In the genomic region with DNA sequence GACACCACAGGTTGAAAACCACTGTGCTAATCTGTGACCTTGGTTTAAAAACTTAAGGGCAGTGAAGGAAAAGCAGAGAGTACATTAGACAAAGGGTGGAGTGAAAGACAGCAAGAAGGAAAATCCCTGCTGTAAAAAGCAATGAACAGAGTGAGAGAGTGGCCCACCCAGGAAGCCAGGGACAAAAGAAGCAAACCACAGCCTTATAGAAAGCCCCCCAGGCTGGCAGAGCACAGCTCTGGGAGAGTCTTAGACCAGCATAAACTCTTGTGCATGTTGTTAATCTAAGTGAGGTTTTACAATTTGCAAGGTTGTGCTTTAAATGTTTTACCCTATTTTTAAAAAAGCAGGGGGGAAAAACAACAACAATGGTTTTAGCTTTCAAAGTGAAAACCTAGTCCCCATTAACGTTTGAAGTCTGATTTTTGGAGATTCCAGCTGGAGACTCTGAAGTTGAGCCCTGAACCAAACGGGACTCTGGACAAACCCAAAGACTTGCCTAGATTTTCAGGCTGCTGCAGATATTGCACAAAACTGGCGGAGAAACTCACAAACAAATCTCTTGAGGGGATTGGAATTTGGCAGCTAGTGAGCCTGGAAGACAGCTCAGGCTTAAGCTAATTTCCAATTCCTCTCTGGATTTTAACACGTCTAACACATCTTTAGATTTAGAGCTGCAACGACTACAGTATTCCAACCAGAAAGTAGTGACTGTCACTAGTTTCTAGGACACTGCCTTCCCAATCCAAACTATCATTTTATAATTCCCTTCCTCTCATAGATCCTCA, we compare ENCODE assay signal across 13 mouse cellular contexts.
DNase-seq lines count a peak whose midpoint lies in the region; ATAC-seq lines count a peak whose summit lies in the region.
"Had no signal": no experiment of that assay in that cellular context is flagged by ENCODE, and none has a peak within 500 bp of the region (broad histone marks: within the 10 kb centered on the region; RNA-seq: fewer than 3 reads in every experiment).

No protein-coding gene starts in this region.

- H3K9me3 ChIP-seq in heart, embryonic 12.5 days (replicated peaks) = no peaks in the 10 kb centered on the region
- no peaks in the 10 kb centered on the region for H3K9me3 ChIP-seq in midbrain, embryonic 14.5 days (ENCODE audit: control insufficient read depth, low read length)
- no peaks in the 10 kb centered on the region for H3K9me3 ChIP-seq in midbrain, embryonic 16.5 days (replicated peaks; ENCODE audit: control insufficient read depth, low read length, poor library complexity, severe bottlenecking)
- H3K9me3 ChIP-seq in forebrain, embryonic 15.5 days = no peaks in the 10 kb centered on the region
- H3K9me3 ChIP-seq: kidney, embryonic 15.5 days; limb, embryonic 15.5 days; neural tube, embryonic 12.5 days had no signal

- peak; percentile 71 for DNase-seq in heart, adult 8-10 months (ENCODE audit: low spot score)
- DNase-seq in midbrain, embryonic 14.5 days = peak; percentile 37
- peak; percentile 2 for DNase-seq in heart, postnatal 25 days (ENCODE audit: low spot score)
- DNase-seq: layer of hippocampus, postnatal 36 days; right cerebral cortex, adult 18-20 months had no signal

- H3K4me2 ChIP-seq in heart, embryonic 12.5 days = no peak overlapping the region
- no peak overlapping the region for H3K4me2 ChIP-seq in midbrain, embryonic 14.5 days (ENCODE audit: low read length)
- no peak overlapping the region for H3K4me2 ChIP-seq in midbrain, embryonic 16.5 days (ENCODE audit: low read length)
- no peak overlapping the region for H3K4me2 ChIP-seq in forebrain, embryonic 15.5 days (replicated peaks)
- H3K4me2 ChIP-seq: kidney, embryonic 15.5 days; limb, embryonic 15.5 days; neural tube, embryonic 12.5 days had no signal

- ATAC-seq in heart, embryonic 12.5 days (ENCODE audit: insufficient number of reproducible peaks, low FRiP score) = no peak
- no peak for ATAC-seq in midbrain, embryonic 14.5 days (ENCODE audit: low FRiP score, low TSS enrichment)
- ATAC-seq in midbrain, embryonic 16.5 days = no peak
- peak; percentile 35; the same call in 1 of the 2 replicates for ATAC-seq in forebrain, embryonic 15.5 days (replicated peaks)
- no peak for ATAC-seq in megakaryocyte-erythroid progenitor cell, adult 5-6 weeks (replicated peaks; ENCODE audit: low FRiP score, low TSS enrichment, poor library complexity, severe bottlenecking)
- ATAC-seq in erythroblast, adult 5-6 weeks (replicated peaks; ENCODE audit: low FRiP score, poor library complexity, severe bottlenecking) = no peak

- no peaks in the 10 kb centered on the region for H3K36me3 ChIP-seq in heart, embryonic 12.5 days
- no peaks in the 10 kb centered on the region for H3K36me3 ChIP-seq in midbrain, embryonic 14.5 days (ENCODE audit: control insufficient read depth, insufficient read depth, low read length)
- no peaks in the 10 kb centered on the region for H3K36me3 ChIP-seq in midbrain, embryonic 16.5 days (ENCODE audit: control insufficient read depth, insufficient read depth, low read length)
- no peaks in the 10 kb centered on the region for H3K36me3 ChIP-seq in forebrain, embryonic 15.5 days
- H3K36me3 ChIP-seq: kidney, embryonic 15.5 days; limb, embryonic 15.5 days; neural tube, embryonic 12.5 days had no signal

- WGBS in heart, embryonic 12.5 days = 42% methylated on average over 5 of the region's 5 CpGs
- WGBS in midbrain, embryonic 14.5 days = 17% methylated on average over 5 of the region's 5 CpGs
- 14% methylated on average over 5 of the region's 5 CpGs for WGBS in midbrain, embryonic 16.5 days
- WGBS in forebrain, embryonic 15.5 days = 23% methylated on average over 5 of the region's 5 CpGs

- H3K27ac ChIP-seq in heart, embryonic 12.5 days (ENCODE audit: poor library complexity, severe bottlenecking) = no peak overlapping the region
- no peak overlapping the region for H3K27ac ChIP-seq in midbrain, embryonic 14.5 days (replicated peaks; ENCODE audit: low read depth, low read length)
- H3K27ac ChIP-seq in midbrain, embryonic 16.5 days (ENCODE audit: low read length) = no peak overlapping the region
- H3K27ac ChIP-seq in forebrain, embryonic 15.5 days (replicated peaks) = peak overlapping the region; percentile 69
- H3K27ac ChIP-seq: kidney, embryonic 15.5 days; limb, embryonic 15.5 days; neural tube, embryonic 12.5 days had no signal

- no peaks in the 10 kb centered on the region for H3K27me3 ChIP-seq in heart, embryonic 12.5 days (replicated peaks)
- no peaks in the 10 kb centered on the region for H3K27me3 ChIP-seq in midbrain, embryonic 14.5 days (ENCODE audit: control insufficient read depth, insufficient read depth, low read length)
- no peaks in the 10 kb centered on the region for H3K27me3 ChIP-seq in midbrain, embryonic 16.5 days (ENCODE audit: control insufficient read depth, insufficient read depth, low read depth, low read length)
- no peaks in the 10 kb centered on the region for H3K27me3 ChIP-seq in forebrain, embryonic 15.5 days
- H3K27me3 ChIP-seq: kidney, embryonic 15.5 days; neural tube, embryonic 12.5 days had no signal

- no peak overlapping the region for H3K9ac ChIP-seq in heart, embryonic 12.5 days
- no peak overlapping the region for H3K9ac ChIP-seq in midbrain, embryonic 14.5 days (replicated peaks; ENCODE audit: low read length)
- no peak overlapping the region for H3K9ac ChIP-seq in midbrain, embryonic 16.5 days (ENCODE audit: low read depth, low read length)
- no peak overlapping the region for H3K9ac ChIP-seq in forebrain, embryonic 15.5 days (replicated peaks)
- H3K9ac ChIP-seq: kidney, embryonic 15.5 days; limb, embryonic 15.5 days; neural tube, embryonic 12.5 days had no signal

- 0 out of 2 replicates have a peak, but pooled peaks cover 5% of the 10 kb centered on the region for H3K4me1 ChIP-seq in heart, embryonic 12.5 days (replicated peaks)
- H3K4me1 ChIP-seq in midbrain, embryonic 14.5 days (ENCODE audit: control insufficient read depth, insufficient read depth, low read length) = peaks cover 7% of the 10 kb centered on the region; the same call in 1 of the 2 replicates
- peaks cover 4% of the 10 kb centered on the region; the same call in 1 of the 2 replicates for H3K4me1 ChIP-seq in midbrain, embryonic 16.5 days (ENCODE audit: control insufficient read depth, insufficient read depth, low read length)
- H3K4me1 ChIP-seq in forebrain, embryonic 15.5 days = peaks cover 13% of the 10 kb centered on the region; the same call in 1 of the 2 replicates
- H3K4me1 ChIP-seq: kidney, embryonic 15.5 days; neural tube, embryonic 12.5 days had no signal

- no peak overlapping the region for H3K4me3 ChIP-seq in heart, embryonic 12.5 days
- no peak overlapping the region for H3K4me3 ChIP-seq in midbrain, embryonic 14.5 days (replicated peaks; ENCODE audit: low read depth, low read length)
- H3K4me3 ChIP-seq in midbrain, embryonic 16.5 days (ENCODE audit: low read depth, low read length) = no peak overlapping the region
- H3K4me3 ChIP-seq in forebrain, embryonic 15.5 days = no peak overlapping the region
- H3K4me3 ChIP-seq: kidney, embryonic 15.5 days; limb, embryonic 15.5 days; neural tube, embryonic 12.5 days had no signal

- intact Hi-C loops in heart, postnatal 25 days (cut with DNase I) = no loop called here

Comparison
In these comparisons a context has a peak if more than half of its experiments do, and no peak if none do; other contexts are left out.
1. DNase-seq: peak in every context shown above with its lines; median percentile 71 in heart, adult 8-10 months; 37 in midbrain, embryonic 14.5 days; 2 in heart, postnatal 25 days.